Mouse (Mus musculus): ENCODE measurements at regions not wholly inside any gene's neighbourhood (a gene's known extent, or its start where the extent isn't known, plus 50 kb on each side); places are given as distances from the start of the nearest gene placed in this dataset.

GRCm38 (mm10) chr10:125164671-125165070 lies 224.6 kb downstream of the Slc16a7 start:
- Histone ChIP-seq H3K4me2 (replicated peaks) (no peak overlapping the region), H3K27me3 (no peaks in the 10 kb centered on the region), H3K27ac (no peak overlapping the region), H3K9me3 (no peaks in the 10 kb centered on the region), H3K4me1 (no peaks in the 10 kb centered on the region), H3K4me3 (no peak overlapping the region), H3K9ac (no peak overlapping the region), H3K36me3 (no peaks in the 10 kb centered on the region)
- WGBS, result 34% methylated on average over 3 of the region's 3 CpGs
- no peak for ATAC-seq (ENCODE audit: insufficient number of reproducible peaks, insufficient read depth, low FRiP score, low TSS enrichment)

- WGBS, result 53% methylated on average over 5 of the region's 5 CpGs
- no peaks in the 10 kb centered on the region for H3K36me3 ChIP-seq
- no peaks in the 10 kb centered on the region for H3K27me3 ChIP-seq
- no peak overlapping the region for H3K4me2 ChIP-seq (replicated peaks)
- H3K4me1 ChIP-seq, result no peaks in the 10 kb centered on the region
- no peak overlapping the region for H3K27ac ChIP-seq
- H3K4me3 ChIP-seq, result no peak overlapping the region
- no peak overlapping the region for H3K9ac ChIP-seq
- ATAC-seq (ENCODE audit: insufficient number of reproducible peaks, insufficient read depth, low FRiP score, low TSS enrichment), result no peak
- H3K9me3 ChIP-seq, result no peaks in the 10 kb centered on the region
These were observed 228.2 kb downstream of the Slc16a7 start for GRCm38 (mm10) chr10:125161077-125161476.

- ATAC-seq (ENCODE audit: insufficient number of reproducible peaks, insufficient read depth, low FRiP score, low TSS enrichment), result 0 out of 2 replicates have a peak, but pooled peaks have one; percentile 41
These were observed 240.5 kb downstream of the Slc16a7 start for GRCm38 (mm10) chr10:125148753-125149152.

GRCm38 (mm10) chr10:125147239-125147782 lies 242.0 kb downstream of the Slc16a7 start:
- Histone ChIP-seq H3K9ac (no peak overlapping the region), H3K9me3 (no peaks in the 10 kb centered on the region), H3K36me3 (no peaks in the 10 kb centered on the region), H3K27me3 (no peaks in the 10 kb centered on the region), H3K4me2 (replicated peaks) (no peak overlapping the region), H3K4me1 (no peaks in the 10 kb centered on the region), H3K4me3 (no peak overlapping the region), H3K27ac (no peak overlapping the region)
- no peak for ATAC-seq (ENCODE audit: insufficient number of reproducible peaks, insufficient read depth, low FRiP score, low TSS enrichment)

More at GRCm38 (mm10) chr10:125148753-125149152, 240.5 kb downstream of the Slc16a7 start:
- Histone ChIP-seq H3K27me3 (no peaks in the 10 kb centered on the region), H3K4me1 (no peaks in the 10 kb centered on the region), H3K9ac (no peak overlapping the region), H3K36me3 (no peaks in the 10 kb centered on the region), H3K4me3 (no peak overlapping the region), H3K4me2 (replicated peaks) (no peak overlapping the region), H3K27ac (no peak overlapping the region), H3K9me3 (no peaks in the 10 kb centered on the region)
- WGBS, result 16% methylated on average over 2 of the region's 2 CpGs

- H3K36me3 ChIP-seq, result no peaks in the 10 kb centered on the region
- H3K9me3 ChIP-seq, result no peaks in the 10 kb centered on the region
- no peak overlapping the region for H3K4me2 ChIP-seq (replicated peaks)
- no peaks in the 10 kb centered on the region for H3K27me3 ChIP-seq
- no peaks in the 10 kb centered on the region for H3K4me1 ChIP-seq
- 92% methylated on average over 3 of the region's 3 CpGs for WGBS
- no peak overlapping the region for H3K9ac ChIP-seq
- ATAC-seq (ENCODE audit: insufficient number of reproducible peaks, insufficient read depth, low FRiP score, low TSS enrichment), result no peak
- H3K27ac ChIP-seq, result no peak overlapping the region
- H3K4me3 ChIP-seq, result no peak overlapping the region
These were observed 242.9 kb downstream of the Slc16a7 start for GRCm38 (mm10) chr10:125146365-125146764.

GRCm38 (mm10) chr10:125145809-125146208 lies 243.5 kb downstream of the Slc16a7 start:
- H3K4me1 ChIP-seq, result no peaks in the 10 kb centered on the region
- H3K4me3 ChIP-seq, result no peak overlapping the region
- no peak overlapping the region for H3K9ac ChIP-seq
- H3K27ac ChIP-seq, result no peak overlapping the region
- no peak overlapping the region for H3K4me2 ChIP-seq (replicated peaks)
- H3K9me3 ChIP-seq, result no peaks in the 10 kb centered on the region
- H3K27me3 ChIP-seq, result no peaks in the 10 kb centered on the region
- no peak for ATAC-seq (ENCODE audit: insufficient number of reproducible peaks, insufficient read depth, low FRiP score, low TSS enrichment)
- WGBS, result 76% methylated on average over 4 of the region's 4 CpGs
- H3K36me3 ChIP-seq, result no peaks in the 10 kb centered on the region

GRCm38 (mm10) chr10:125121762-125122161 lies 267.5 kb downstream of the Slc16a7 start:
- WGBS, result 91% methylated on average over 5 of the region's 5 CpGs

GRCm38 (mm10) chr10:125114318-125114717 lies 274.9 kb downstream of the Slc16a7 start:
- no peaks in the 10 kb centered on the region for H3K36me3 ChIP-seq
- H3K4me2 ChIP-seq (replicated peaks), result no peak overlapping the region
- no peak for ATAC-seq (ENCODE audit: insufficient number of reproducible peaks, insufficient read depth, low FRiP score, low TSS enrichment)
- H3K9me3 ChIP-seq, result no peaks in the 10 kb centered on the region
- H3K27me3 ChIP-seq, result no peaks in the 10 kb centered on the region
- 12% methylated on average over 1 of the region's 1 CpGs for whole genome bisulfite sequencing
- no peak overlapping the region for H3K9ac ChIP-seq
- no peaks in the 10 kb centered on the region for H3K4me1 ChIP-seq
- no peak overlapping the region for H3K4me3 ChIP-seq
- H3K27ac ChIP-seq, result no peak overlapping the region

More at GRCm38 (mm10) chr10:125121762-125122161, 267.5 kb downstream of the Slc16a7 start:
- Histone ChIP-seq H3K27ac (no peak overlapping the region), H3K9me3 (no peaks in the 10 kb centered on the region), H3K36me3 (no peaks in the 10 kb centered on the region), H3K9ac (no peak overlapping the region), H3K4me2 (replicated peaks) (no peak overlapping the region), H3K27me3 (no peaks in the 10 kb centered on the region), H3K4me1 (no peaks in the 10 kb centered on the region), H3K4me3 (no peak overlapping the region)
- ATAC-seq (ENCODE audit: insufficient number of reproducible peaks, insufficient read depth, low FRiP score, low TSS enrichment), result no peak

- Histone ChIP-seq H3K4me2 (replicated peaks) (no peak overlapping the region), H3K9ac (no peak overlapping the region), H3K9me3 (no peaks in the 10 kb centered on the region), H3K27me3 (no peaks in the 10 kb centered on the region), H3K36me3 (no peaks in the 10 kb centered on the region), H3K4me3 (no peak overlapping the region), H3K27ac (no peak overlapping the region), H3K4me1 (no peaks in the 10 kb centered on the region)
- no peak for ATAC-seq (ENCODE audit: insufficient number of reproducible peaks, insufficient read depth, low FRiP score, low TSS enrichment)
- 64% methylated on average over 1 of the region's 1 CpGs for WGBS
These were observed 280.3 kb downstream of the Slc16a7 start for GRCm38 (mm10) chr10:125108986-125109385.

- Histone ChIP-seq H3K36me3 (no peaks in the 10 kb centered on the region), H3K4me2 (replicated peaks) (no peak overlapping the region), H3K27ac (no peak overlapping the region), H3K27me3 (no peaks in the 10 kb centered on the region), H3K9ac (no peak overlapping the region), H3K9me3 (no peaks in the 10 kb centered on the region), H3K4me1 (no peaks in the 10 kb centered on the region), H3K4me3 (no peak overlapping the region)
- ATAC-seq (ENCODE audit: insufficient number of reproducible peaks, insufficient read depth, low FRiP score, low TSS enrichment), result no peak
- WGBS, result 86% methylated on average over 2 of the region's 2 CpGs
These were observed 304.3 kb downstream of the Slc16a7 start for GRCm38 (mm10) chr10:125084975-125085374.

GRCm38 (mm10) chr10:125072401-125072800 lies 316.9 kb downstream of the Slc16a7 start:
- Histone ChIP-seq H3K27me3 (no peaks in the 10 kb centered on the region), H3K4me3 (no peak overlapping the region), H3K9ac (no peak overlapping the region), H3K9me3 (no peaks in the 10 kb centered on the region), H3K4me2 (replicated peaks) (no peak overlapping the region), H3K4me1 (no peaks in the 10 kb centered on the region), H3K27ac (no peak overlapping the region), H3K36me3 (no peaks in the 10 kb centered on the region)
- WGBS, result 79% methylated on average over 5 of the region's 5 CpGs
- ATAC-seq (ENCODE audit: insufficient number of reproducible peaks, insufficient read depth, low FRiP score, low TSS enrichment), result no peak

GRCm38 (mm10) chr10:125070246-125070645 lies 319.0 kb downstream of the Slc16a7 start:
- H3K27me3 ChIP-seq, result no peaks in the 10 kb centered on the region
- no peak for ATAC-seq (ENCODE audit: insufficient number of reproducible peaks, insufficient read depth, low FRiP score, low TSS enrichment)
- H3K36me3 ChIP-seq, result no peaks in the 10 kb centered on the region
- H3K9ac ChIP-seq, result no peak overlapping the region
- no peaks in the 10 kb centered on the region for H3K9me3 ChIP-seq
- no peak overlapping the region for H3K4me3 ChIP-seq
- 87% methylated on average over 4 of the region's 4 CpGs for WGBS
- H3K4me1 ChIP-seq, result no peaks in the 10 kb centered on the region
- no peak overlapping the region for H3K27ac ChIP-seq
- no peak overlapping the region for H3K4me2 ChIP-seq (replicated peaks)

GRCm38 (mm10) chr10:125039290-125039689 lies 350.0 kb downstream of the Slc16a7 start:
- Histone ChIP-seq H3K4me1 (no peaks in the 10 kb centered on the region), H3K4me3 (no peak overlapping the region), H3K27ac (no peak overlapping the region), H3K9ac (no peak overlapping the region), H3K9me3 (no peaks in the 10 kb centered on the region), H3K27me3 (no peaks in the 10 kb centered on the region), H3K4me2 (replicated peaks) (no peak overlapping the region), H3K36me3 (no peaks in the 10 kb centered on the region)
- no peak for ATAC-seq (ENCODE audit: insufficient number of reproducible peaks, insufficient read depth, low FRiP score, low TSS enrichment)
- 83% methylated on average over 3 of the region's 3 CpGs for WGBS
